Mouse (Mus musculus) ovary, postnatal 36 days (tissue): Measurements from ENCODE around the gene Nfkbie.

ENCODE experiments used
- DNase-seq: peaks from one replicate; pipeline ENCODE4 v3.0.0; 2022; ENCODE audit warnings: low spot score, mixed read lengths

The Nfkbie gene

DNA sequence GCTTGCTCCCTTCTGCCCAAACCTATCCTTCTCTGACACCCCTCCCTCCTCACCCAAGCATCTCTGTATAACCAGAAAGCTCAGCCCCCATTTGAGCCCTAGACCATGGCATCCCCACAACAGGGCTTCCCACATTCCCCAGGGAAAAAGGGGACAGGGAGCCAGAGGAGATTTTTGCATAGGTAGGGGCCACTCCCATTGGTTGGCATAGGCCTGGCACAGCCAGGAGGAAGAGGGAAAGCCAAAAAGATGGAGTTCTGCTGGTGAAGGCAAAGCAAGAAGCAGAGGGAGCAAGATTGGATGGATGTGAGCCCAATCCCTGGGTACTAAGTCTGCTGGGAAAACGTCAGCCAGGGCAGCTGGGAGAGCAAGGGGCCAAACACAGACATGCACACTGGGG lies 12.4 kb upstream of the Nfkbie start:
- DNase-seq, result no peak

DNA sequence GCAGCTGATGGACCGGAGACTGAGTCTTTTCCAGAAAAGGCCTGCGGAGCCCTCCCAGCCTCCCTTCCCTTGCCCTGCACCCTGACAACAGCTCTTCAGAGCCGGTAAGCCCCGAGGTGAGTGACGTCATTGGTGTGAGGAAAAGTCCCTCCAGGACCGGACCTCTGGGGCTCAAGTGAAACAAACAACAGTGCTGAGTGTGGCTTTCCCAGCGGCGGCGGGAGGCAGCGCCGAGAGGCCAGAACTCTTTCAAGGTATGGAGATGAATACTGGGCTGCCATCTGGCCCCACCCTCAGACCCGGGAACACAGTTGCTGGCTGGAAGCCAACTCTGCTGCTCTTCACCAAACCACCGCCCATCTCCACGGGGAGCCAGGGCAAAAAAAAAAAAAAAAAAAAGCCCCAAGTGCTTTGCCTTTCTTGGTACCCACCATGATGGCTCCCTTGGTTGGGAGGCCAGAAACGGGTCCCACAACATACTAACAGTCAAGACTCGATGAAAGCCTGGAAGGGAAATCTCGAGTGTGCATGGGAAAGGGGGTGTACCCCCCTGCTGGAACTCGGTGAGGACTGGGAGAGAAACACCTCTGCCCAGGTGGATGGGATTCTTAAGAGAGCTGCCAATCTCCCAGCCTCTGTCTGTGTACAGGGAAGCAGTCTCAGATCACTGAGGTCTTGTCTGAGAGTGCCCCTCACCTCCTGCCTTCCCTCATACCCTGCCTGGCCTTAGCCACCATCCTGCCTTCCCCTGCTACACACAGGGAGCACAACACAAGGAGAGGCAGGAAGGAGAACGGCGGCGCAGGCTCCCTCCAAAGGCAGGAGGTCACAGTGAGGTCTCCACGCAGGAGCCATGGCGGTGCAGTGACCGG lies 11.3 kb upstream of the Nfkbie start:
- DNase-seq, result no peak

DNA sequence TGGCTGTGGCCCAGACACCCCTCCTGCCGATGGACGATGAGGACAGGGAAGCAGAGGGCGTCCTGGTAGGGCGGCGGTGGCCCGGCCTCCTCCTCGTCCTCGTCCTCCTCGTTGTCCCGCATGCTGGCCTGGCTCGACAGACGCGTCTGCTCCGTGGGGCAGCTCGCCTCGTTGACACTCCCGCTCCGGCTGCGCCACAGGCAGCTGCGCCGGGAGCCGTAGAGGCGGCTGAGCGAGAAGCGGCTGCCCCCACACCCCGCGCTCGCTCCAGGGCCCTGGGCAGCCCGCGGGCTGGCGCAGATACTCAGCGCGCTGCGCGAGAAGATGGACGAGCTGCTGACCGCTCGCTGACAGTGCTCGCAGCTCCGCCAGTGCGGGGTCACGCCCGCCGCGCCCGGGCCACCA lies 10.6 kb upstream of the Nfkbie start:
- no peak for DNase-seq

DNA sequence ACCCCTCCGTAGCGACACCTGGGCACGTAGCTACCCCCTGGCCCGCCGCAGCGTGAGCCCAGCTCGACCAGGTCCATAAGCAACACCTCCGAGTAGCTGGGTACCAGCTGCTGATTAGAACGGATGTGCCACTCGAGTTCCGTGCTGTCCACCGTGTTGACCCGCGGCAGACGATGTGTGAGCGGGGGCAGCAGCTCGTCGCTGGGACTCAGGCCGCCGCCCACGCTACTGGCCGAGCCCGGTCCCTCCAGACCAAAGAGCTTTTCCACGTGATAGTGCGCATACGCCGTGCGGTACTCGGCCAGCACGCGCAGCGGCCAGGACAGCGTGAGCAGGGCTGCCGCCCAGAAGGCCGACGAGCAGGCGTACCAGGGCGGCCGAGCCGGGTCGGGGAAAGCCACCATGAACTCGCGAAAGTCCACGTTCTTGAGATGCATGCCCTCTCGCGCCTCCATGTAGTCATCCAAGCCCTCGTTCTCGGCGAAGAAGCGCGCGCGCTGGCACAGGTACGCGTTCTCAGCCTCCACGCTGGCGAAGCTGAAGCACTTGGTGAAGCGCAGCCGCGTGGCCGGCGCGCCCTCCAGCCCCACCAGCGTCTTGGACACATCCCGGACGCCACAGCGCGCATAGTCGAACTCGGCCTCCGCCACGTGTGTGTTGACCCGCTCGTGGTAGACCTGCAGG lies 10.1 kb upstream of the Nfkbie start:
- DNase-seq, result no peak

DNA sequence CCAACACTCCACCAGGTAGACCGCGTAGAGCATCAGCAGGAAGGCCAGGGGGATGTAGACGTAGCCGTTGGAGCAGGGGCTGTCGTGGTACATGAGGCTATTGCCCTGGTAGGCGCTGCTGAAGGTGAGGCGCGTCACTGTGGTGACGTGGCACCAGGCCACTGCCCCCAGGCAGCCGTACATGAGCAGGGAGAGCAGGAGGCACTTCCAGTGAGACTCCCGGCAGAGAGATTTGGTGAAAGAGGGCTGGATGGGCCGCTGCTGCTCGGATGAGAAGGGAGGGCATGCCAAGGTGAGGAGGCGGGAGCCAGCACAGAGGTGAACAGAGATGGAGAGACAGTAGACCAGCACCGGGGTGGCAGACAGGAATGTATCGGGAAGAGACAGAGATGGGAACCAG lies 8.6 kb upstream of the Nfkbie start:
- DNase-seq, result no peak

DNA sequence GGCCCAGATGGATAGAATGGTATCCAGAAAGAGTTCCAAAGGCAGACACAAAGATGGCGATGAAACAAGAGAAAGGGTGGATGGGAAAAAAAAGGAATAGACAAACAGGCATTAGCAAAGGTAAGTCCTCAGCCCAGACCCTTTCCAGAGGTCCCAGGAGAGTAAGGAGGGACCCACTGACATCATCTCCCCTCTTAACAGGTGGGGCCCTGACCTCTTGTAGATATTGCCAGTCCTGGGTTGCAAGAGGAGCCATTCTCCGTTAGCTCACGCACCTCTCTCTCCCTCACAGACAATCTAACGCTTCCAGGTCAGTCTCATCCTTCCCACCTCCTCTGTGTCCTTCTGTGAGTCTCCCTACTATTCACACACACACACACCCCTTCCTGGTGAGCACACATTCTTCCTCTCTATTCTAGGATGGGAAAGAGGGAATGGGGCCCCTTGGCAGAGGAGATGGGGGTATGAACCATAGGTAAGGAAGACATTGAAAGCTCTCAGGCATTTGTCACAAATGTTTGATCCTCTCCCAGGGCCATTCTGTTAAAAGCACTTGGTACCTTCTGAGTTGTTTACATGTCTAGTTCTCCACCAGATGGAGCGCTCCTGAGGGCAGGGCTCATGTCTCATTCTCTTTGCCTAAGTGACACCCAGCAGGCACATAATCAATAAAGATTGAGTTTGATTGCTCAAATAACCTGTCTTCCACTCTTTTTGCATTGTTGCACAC lies 7.9 kb upstream of the Nfkbie start:
- no peak for DNase-seq

DNA sequence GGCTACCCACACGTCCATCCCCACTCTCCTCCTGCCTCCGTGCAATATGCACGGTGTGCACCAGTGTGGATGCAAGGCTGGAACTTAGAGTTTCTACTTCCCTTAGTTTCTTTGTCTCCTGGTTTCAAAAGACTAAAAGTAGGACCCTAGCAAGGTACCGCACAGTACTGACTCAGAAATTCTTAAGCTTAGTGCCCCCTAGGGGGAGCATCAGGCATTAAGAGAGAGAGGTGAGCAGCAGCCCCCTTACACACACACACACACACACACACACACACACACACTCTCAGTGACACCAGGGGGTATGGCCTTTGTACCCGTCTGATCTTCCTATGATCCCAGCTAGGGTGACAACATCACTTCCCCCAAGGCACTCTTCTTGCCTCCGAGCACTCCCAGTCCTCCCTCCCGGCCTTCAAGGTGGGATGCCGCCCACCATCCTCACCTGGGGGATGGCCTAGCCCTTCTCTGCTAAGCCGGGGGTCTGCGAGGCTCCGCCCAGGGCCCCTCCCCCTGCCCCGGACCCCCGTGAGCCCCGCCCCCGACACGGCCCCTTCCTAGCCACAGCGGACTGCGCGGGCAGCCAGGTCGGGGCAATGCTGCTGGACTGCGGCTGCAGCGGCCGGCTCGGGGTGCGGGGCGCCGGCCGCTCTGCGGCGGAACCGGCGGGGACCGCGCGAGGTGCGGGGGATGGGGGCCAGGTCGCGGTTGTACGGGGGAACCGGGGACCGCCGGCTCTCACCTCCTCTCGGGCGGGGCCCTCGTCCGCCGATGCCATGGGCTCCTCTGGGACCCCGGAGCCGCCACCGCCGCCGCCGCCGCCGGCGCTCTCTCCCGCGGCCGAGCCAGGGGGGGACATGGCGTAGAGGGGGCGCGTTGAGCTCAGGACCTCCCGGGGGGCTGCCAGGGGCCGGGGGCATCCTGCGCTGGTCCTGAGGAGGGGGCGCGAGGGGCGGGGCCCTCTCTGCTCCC lies 6.7 kb upstream of the Nfkbie start:
- DNase-seq, result no peak

DNA sequence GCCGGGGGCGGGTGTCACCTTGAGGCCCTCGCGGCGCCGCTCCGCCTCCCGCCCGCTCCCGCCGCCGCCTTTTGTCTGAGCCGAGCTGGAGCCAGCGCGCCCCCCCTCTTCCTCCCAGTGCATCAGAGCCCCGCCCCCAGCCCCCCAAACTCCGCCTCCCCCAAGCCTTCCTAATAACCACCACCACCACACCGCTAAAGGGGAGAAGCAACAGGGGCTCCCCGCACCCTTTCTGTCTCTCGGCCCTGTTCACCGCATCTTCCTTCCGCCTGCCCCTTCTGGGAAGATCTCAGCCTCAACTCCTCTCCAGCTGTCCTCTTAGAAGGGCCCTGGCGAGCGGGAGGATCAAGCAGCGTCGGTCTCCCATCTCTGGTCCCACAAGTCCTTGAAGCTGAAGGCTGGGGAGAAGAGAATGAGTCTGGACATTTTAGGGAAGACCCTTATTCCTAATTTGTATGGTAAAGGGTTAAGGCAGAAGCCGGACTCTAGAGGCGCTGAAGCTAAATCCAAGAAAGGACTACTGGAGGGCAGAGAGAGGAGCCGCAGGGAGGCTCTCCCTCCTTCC lies 5.8 kb upstream of the Nfkbie start, which contains the start of gene Tmem151b:
Gene Tmem151b, minus strand, starts transcription at position 61 of the 565 bp plus-strand sequence.
- DNase-seq, result no peak

DNA sequence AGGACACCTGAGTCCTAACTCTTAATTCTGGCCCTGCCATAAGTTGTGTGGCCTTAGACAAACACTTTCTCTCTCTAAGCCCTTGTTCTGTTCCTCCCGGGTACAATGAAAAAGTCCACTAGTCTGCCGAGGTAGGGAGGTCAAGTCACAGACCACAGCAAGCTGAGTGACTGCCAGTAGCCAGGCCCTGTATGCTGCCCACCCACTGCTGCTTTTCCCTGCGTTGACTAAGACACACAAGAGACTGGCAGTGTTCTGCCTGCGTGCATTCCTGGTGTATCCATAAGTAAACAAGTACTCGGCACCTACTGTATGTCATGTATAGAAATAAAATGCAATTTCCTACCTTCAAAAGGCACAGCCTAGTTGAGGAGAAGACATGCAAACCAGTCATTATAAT lies 5.2 kb upstream of the Nfkbie start:
- no peak for DNase-seq

DNA sequence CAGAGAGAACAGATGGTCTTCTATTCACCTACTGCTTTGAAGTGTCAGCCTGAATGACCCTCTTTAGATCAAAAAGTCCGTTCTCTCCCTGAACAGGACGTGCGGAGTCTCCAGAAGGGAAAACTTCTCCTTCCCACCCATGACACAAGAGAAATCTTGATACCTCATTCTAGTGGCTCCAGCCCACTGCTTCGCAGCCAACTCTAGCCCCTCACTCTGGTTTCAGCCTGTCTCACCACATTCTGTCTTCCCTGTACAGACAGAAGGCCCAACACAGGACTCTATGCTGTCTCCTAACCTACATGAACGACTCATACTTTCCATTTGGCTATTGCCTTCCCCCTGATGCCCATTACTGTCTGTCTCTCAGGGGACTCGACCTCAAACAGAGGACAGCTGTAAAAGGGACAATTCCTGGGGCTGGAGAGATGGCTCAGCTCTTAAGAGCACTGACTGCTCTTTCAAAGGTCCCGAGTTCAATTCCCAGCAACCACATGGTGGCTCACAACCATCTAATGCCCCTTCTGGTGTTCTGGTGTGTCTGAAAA lies 4.2 kb upstream of the Nfkbie start:
- no peak for DNase-seq

DNA sequence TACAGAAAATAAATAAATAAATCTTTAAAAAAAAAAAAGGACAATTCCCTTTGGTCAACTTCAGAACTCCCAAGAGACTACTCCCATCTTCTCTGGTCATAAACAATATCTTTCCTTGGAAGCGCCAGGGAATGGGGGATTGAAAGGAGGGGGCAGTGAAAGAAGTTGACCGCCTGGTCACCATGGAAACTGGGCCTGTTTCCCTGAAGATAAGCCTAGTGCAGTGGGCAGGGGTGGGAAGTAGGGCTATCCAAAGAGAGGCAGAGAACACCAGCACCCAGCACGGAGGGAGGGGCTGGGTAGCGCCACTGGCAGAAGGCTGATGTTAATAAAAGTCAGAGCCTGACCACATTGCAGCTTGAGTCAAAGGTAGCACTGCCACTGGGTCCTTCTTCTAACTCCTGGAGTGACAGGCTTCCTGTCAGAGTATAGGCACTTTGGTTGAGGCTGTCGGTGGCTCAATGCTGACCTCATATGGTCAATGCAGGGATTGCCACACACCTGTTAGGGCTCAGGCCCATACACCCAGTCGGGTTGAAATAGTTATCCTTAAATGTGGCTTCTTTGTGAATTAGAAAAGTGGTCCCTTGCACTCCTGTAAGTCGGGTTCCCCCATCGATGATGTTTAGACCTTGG lies 3.6 kb upstream of the Nfkbie start:
- DNase-seq, result peak; percentile 71

DNA sequence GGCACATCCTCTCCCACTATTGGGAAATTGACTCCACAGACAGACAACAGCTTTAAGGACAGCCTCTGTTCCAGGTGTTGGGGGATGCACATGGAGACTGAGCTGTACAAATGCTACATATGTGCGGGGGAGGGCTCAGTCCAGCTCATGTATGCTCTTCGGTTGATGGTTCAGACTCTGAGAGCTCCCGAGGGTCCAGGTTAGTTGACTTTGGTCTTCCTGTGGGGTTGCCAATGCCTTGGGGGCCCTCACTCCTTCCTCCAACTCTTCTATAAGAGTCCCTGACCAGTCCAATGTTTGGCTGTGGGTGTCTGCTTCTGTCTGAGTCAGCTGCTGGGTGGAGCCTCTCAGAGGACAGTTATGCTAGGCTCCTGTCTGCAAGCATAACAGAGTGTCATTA lies 2.4 kb upstream of the Nfkbie start:
- no peak for DNase-seq

DNA sequence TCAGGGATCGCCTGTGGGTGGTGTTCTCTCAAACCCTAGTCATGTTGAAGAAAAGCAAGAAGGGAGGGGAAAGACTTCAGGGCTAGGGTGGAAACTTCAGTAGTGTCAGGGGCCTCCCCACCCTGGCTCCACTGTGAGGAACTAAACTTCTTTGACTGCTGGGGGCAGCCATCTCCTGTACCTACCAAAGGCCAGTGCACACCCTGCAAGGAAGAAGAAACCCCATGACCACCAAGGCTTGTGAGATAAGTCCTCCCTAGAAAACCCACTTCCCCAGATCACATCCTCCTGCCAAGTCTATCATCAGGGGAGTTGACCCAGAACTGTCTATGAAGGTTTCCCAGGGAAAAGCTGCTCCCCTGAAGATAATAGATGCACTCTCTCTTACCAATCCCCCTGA lies 1.1 kb upstream of the Nfkbie start:
- no peak for DNase-seq

DNA sequence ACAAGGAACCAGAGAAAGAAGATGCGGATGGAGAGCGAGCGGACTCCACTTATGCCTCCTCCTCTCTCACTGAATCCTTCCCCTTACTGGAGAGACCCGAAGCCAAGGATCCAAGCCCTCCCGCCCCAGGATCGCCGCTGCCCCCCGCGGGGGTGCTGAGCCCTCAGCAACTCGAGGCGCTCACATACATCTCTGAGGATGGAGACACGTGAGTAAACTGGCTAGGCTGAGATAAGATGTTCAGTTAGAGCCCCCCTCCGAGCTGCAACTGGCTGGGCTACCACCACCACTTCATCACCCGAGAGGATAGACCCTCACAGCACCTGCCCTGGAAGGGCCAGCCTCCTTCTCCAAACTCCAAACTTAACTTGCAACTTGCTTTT lies 595 bp downstream of the Nfkbie start:
- DNase-seq, result no peak

DNA sequence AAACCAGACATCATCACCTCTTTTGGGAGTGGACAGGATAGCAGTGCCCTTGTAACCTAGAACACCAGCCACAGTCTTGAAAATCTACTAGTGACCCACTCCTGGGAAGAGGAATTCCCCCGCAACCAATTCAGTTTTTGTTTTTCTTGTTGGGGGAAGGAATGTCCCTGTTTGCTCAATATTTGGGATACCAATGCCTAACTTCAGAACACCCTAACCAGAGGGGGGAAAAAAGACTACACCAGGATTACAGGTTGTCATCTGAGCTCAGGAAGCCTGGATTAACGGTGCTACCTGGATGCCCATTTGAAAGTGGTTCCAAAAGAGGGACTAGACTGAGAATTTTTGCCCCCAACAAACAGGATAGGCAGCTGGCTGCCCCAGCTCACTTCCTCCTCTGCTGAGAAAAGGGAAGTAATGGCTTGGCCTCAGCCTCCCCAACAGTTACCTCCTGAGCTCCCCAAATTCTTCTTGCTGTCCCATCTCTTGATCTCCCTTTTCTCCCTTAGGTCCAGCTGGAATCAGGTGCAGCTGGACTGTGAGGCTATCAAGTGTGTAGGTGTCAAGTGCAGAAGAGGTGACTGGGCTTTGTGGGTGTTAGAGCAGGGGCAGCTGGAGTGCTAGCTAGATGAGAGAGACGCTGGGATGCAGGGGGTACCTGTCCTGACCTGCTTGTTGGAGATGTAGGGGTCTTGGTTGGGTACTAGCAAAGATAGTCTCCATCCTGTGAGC lies 1.2 kb downstream of the Nfkbie start:
- no peak for DNase-seq

DNA sequence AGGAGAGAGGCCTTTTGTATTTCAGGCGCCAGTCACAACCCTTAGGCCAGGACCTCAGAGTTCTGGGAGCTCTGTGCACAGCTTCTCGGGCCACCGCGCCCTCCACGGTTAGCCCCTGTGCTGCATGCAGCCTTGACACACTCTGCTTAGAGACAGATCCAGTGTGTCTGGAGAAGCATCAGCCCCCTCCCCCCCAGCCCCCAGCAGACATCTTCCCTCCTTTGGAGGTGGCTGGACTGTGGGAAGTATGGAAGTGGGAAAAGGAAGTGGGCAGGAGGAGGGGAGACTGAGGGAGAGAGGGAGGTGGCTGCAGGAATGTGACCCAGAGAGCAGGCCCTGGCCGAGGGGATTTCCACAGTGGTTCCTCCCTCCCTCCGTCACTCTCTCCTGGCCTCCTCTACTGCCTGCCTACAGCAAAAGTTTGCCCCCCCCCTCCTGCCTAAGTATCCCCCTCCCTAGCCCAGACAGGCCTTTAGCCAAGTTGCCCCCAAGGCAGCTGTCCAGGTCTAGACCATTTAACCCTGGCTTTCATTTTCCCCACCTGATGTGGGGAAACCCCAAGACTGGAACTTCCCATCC lies 1.8 kb downstream of the Nfkbie start:
- DNase-seq, result no peak

DNA sequence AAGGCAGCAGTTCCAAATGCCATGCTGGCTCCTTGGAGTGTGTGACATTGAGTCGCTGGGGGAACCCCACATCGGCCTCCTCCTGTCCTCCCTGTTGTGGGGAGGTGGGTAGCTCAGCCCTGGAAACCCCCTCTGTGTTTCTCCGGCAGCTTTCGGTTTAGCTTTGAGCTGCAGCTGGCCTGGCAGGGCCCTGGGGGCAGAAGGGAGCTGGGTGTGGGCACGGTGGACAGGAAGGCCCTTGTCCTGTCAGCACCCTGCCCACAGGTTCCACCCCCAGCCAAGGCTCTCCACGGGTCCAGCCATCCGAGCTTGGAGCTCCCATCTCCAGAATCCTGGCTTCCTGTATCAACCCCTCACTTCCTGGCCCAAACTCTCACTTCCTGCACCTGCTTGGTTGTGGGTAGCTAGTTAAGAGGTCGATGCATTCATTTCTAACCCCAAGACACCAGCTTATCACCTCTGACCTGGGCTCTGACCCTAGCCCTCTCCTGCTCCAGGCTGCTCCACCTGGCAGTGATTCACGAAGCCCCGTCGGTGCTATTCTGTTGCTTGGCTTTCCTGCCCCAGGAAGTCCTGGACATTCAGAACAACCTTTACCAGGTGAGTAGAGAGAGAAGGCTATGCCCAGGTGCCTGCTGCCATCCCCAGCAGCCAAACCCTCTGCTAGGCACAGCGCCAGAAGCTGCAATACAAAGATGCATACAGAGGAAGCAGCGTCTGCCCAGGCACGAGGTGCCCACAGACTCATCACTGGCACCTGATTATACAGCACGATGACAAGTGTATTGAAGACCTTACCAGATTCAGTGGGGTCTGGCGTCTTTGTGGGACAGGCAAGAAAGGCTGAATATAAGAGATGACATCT lies 2.7 kb downstream of the Nfkbie start:
- no peak for DNase-seq

DNA sequence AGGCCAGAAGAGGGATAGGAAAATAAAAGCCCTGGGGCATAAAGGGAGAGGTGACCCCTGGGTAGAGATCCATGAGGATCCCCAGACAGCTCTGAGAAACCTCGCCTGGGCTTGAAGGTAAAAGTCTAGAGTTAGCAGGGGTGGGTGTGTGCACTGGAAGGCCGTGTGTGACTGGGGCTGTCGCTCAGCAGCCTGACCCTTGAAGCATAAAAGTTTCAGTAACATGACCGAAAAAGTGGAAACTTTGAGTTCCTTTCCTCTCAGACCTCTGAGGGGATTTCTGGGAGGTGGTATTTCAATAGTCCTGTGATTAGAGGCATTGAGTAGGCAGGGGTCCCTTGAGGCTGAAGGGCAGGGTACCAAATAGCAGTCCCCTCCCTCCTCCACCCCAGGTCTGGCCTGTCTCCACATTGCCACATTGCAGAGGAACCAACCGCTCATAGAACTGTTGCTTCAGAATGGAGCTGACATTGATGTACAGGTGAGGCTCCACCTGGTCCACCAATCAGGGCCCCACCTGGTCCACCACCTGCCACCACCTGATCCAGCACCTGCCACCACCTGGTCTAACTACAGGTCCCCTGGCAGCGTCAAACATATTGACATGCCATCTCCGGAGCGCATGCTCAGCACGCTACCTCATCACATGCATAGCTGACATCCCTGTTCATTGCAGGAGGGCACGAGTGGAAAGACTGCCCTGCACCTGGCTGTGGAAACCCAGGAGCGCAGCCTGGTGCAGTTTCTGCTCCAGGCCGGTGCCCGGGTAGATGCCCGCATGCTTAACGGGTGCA lies 4.4 kb downstream of the Nfkbie start:
- DNase-seq, result no peak
